Comparison of ENCODE assay signal across 1 mouse cellular context in genomic region chr15:83562626-83563270, GRCm38 (mm10).
TF ChIP-seq lines count a peak whose summit lies in the region.

No protein-coding gene starts in this region.

TF ChIP-seq in MEL, 35 proteins besides CTCF, POLR2A, EP300 and RAD21 (continued from another document):
- TF ChIP-seq MXI1 (IDR thresholded peaks at IDR 0.05; ENCODE audit: low read depth, low read length), result no peak; the same call in 1 of the 2 replicates
- no peak for TF ChIP-seq TAL1 (IDR thresholded peaks at IDR 0.05; ENCODE audit: low read length)
- no peak for TF ChIP-seq USF2 (IDR thresholded peaks at IDR 0.05; ENCODE audit: borderline replicate concordance in 1 of 2, insufficient read depth in 1 of 2, low read depth in 1 of 2, low read length in 2 of 2)
- TF ChIP-seq RCOR1 (IDR thresholded peaks at IDR 0.05; ENCODE audit: low read depth, low read length), result no peak; the same call in 1 of the 2 replicates
- no peak for TF ChIP-seq UBTF (IDR thresholded peaks at IDR 0.05; ENCODE audit: borderline replicate concordance, insufficient read depth, low read depth, low read length)
- no peak for TF ChIP-seq NRF1 (IDR thresholded peaks at IDR 0.05; ENCODE audit: insufficient read depth, low read depth, low read length, poor library complexity, severe bottlenecking)
